Mouse (Mus musculus) forebrain, embryonic 11.5 days (tissue): ENCODE measurements around the gene 4930404N11Rik. TPM values are rescaled to one million over a fixed set of nuclear protein-coding genes. Genes with fewer than 3 reads are reported as not detected.

Experiments used
- ATAC-seq: fragments of 200-750 bp; cut with Nextera tagmentation; replicated peaks from 2 replicates; pipeline ENCODE4 v1.8.0; 2017; ENCODE audit warnings: moderate TSS enrichment; ENCODE audit not compliant: low FRiP score
- DNase-seq: peaks from one replicate; pipeline ENCODE4 v3.0.0-alpha.2; 2017; ENCODE audit warnings: low spot score
- H3K27ac ChIP-seq: fragments of 300-500 bp; sonication (generic); 2 replicates; pipeline ENCODE4 v1.5.1; 2014; ENCODE audit warnings: low read depth, low read length
- H3K27me3 ChIP-seq: fragments of 300-500 bp; sonication (generic); 2 replicates; pipeline ENCODE4 v1.6.1; 2014; ENCODE audit warnings: mild to moderate bottlenecking, low read length, mixed read lengths; ENCODE audit not compliant: control insufficient read depth, insufficient read depth
- H3K36me3 ChIP-seq: fragments of 300-500 bp; sonication (generic); 2 replicates; pipeline ENCODE4 v1.6.1; 2014; ENCODE audit warnings: mild to moderate bottlenecking, low read length, moderate library complexity, mixed read lengths; ENCODE audit not compliant: control insufficient read depth, insufficient read depth
- H3K4me1 ChIP-seq: fragments of 300-500 bp; sonication (generic); replicated peaks from 2 replicates; pipeline ENCODE4 v1.6.1; 2014; ENCODE audit warnings: low read length, mixed read lengths; ENCODE audit not compliant: control insufficient read depth, insufficient read depth
- H3K4me2 ChIP-seq: fragments of 300-500 bp; sonication (generic); 2 replicates; pipeline ENCODE4 v1.6.1; 2014; ENCODE audit warnings: low read depth, mild to moderate bottlenecking, low read length, moderate library complexity, mixed read lengths; ENCODE audit not compliant: severe bottlenecking
- H3K4me3 ChIP-seq: fragments of 300-500 bp; sonication (generic); 2 replicates; pipeline ENCODE4 v1.5.1; 2014; ENCODE audit warnings: low read depth, low read length
- H3K9ac ChIP-seq: fragments of 300-500 bp; sonication (generic); 2 replicates; pipeline ENCODE4 v1.6.1; 2014; ENCODE audit warnings: low read length
- H3K9me3 ChIP-seq: fragments of 300-500 bp; sonication (generic); 2 replicates; pipeline ENCODE4 v1.6.1; 2016; ENCODE audit warnings: low read length, mixed read lengths; ENCODE audit not compliant: control insufficient read depth
- WGBS: fragments of 180-500 bp; shearing (Covaris S2); extraction: QIAGEN DNeasy Blood & Tissue Kit; methylation state at CpG from one replicate; pipeline ENCODE4 v1.1.7; 2014; 5-methylcytosine and 5-hydroxymethylcytosine counted together
- polyA plus RNA-seq: library from polyadenylated mRNA; unstranded; fragments of >200 nt; fragmentation: Nextera tagmentation; extraction: Ambion mirVana; gene quantifications from 2 replicates; pipeline ENCODE4 v1.2.1, GENCODE M21; 2014

Gene 4930404N11Rik
- polyA plus RNA-seq, 1 experiment from 2014 or later = 0.15 TPM

- no peak overlapping the region for H3K9ac ChIP-seq
- H3K4me1 ChIP-seq = peaks cover 11% of the 10 kb centered on the region
- no peaks in the 10 kb centered on the region for H3K9me3 ChIP-seq
- no peak for DNase-seq
- no peak overlapping the region for H3K4me2 ChIP-seq
- 66% methylated on average over 3 of the region's 3 CpGs for WGBS
- no peak overlapping the region for H3K4me3 ChIP-seq
- H3K36me3 ChIP-seq = peaks cover 2% of the 10 kb centered on the region; the same call in 1 of the 2 replicates
- H3K27ac ChIP-seq = no peak overlapping the region
- no peak for ATAC-seq
- H3K27me3 ChIP-seq = no peaks in the 10 kb centered on the region
Measured at GRCm38 (mm10) chr10:81389373-81389772, 23.8 kb upstream of the 4930404N11Rik start.

GRCm38 (mm10) chr10:81388505-81389055 lies 23.0 kb upstream of the 4930404N11Rik start, which contains the start of gene Gm48552:
Gm48552 (plus strand) TSS chr10:81389005.
- no peak for DNase-seq
- Histone ChIP-seq H3K4me1 (peaks cover 11% of the 10 kb centered on the region), H3K4me2 (no peak within 1 kb of the TSS), H3K9ac (no peak within 1 kb of the TSS), H3K9me3 (no peaks in the 10 kb centered on the region), H3K27me3 (no peaks in the 10 kb centered on the region), H3K27ac (no peak within 1 kb of the TSS), H3K36me3 (peaks cover 2% of the 10 kb centered on the region; the same call in 1 of the 2 replicates), H3K4me3 (no peak within 1 kb of the TSS)
- no peak for ATAC-seq
- 95% methylated on average over 5 of the region's 5 CpGs for WGBS

GRCm38 (mm10) chr10:81387716-81388115 lies 22.1 kb upstream of the 4930404N11Rik start:
- ATAC-seq = no peak
- Histone ChIP-seq H3K4me3 (no peak overlapping the region), H3K9me3 (no peaks in the 10 kb centered on the region), H3K4me1 (peaks cover 7% of the 10 kb centered on the region), H3K36me3 (peaks cover 2% of the 10 kb centered on the region; the same call in 1 of the 2 replicates), H3K9ac (no peak overlapping the region), H3K4me2 (no peak overlapping the region), H3K27me3 (no peaks in the 10 kb centered on the region), H3K27ac (no peak overlapping the region)
- DNase-seq = no peak
- 95% methylated on average over 20 of the region's 20 CpGs for WGBS

GRCm38 (mm10) chr10:81385603-81386306 lies 20.1 kb upstream of the 4930404N11Rik start:
- peaks cover 7% of the 10 kb centered on the region for H3K4me1 ChIP-seq
- no peak overlapping the region for H3K27ac ChIP-seq
- WGBS = 87% methylated on average over 22 of the region's 22 CpGs
- no peak for ATAC-seq
- H3K36me3 ChIP-seq = peaks cover 2% of the 10 kb centered on the region; the same call in 1 of the 2 replicates
- no peak overlapping the region for H3K9ac ChIP-seq
- peak overlapping the region; percentile 90; the same call in 1 of the 2 replicates for H3K4me3 ChIP-seq
- DNase-seq = no peak
- H3K27me3 ChIP-seq = no peaks in the 10 kb centered on the region
- peak overlapping the region; percentile 94 for H3K4me2 ChIP-seq
- H3K9me3 ChIP-seq = no peaks in the 10 kb centered on the region

GRCm38 (mm10) chr10:81384605-81384982 lies 19.0 kb upstream of the 4930404N11Rik start:
- WGBS = under 1% methylated on average over 19 of the region's 19 CpGs
- H3K27me3 ChIP-seq = no peaks in the 10 kb centered on the region

GRCm38 (mm10) chr10:81383802-81384604 lies 18.4 kb upstream of the 4930404N11Rik start, which contains the start of the genes Dohh and Gm48551:
Dohh (plus strand) TSS chr10:81384428.
Gm48551 (plus strand) TSS chr10:81384466.
- peak within 1 kb of the TSS; percentile 94 for H3K4me2 ChIP-seq
- ATAC-seq = peak; percentile 95
- peaks cover 7% of the 10 kb centered on the region for H3K4me1 ChIP-seq
- 5% methylated on average over 50 of the region's 54 CpGs for WGBS
- no peaks in the 10 kb centered on the region for H3K9me3 ChIP-seq
- H3K4me3 ChIP-seq = peak within 1 kb of the TSS; percentile 90
- H3K27me3 ChIP-seq = no peaks in the 10 kb centered on the region
- H3K27ac ChIP-seq = peak within 1 kb of the TSS; percentile 64
- peak; percentile 97 for DNase-seq
- H3K36me3 ChIP-seq = peaks cover 2% of the 10 kb centered on the region; the same call in 1 of the 2 replicates
- H3K9ac ChIP-seq = peak within 1 kb of the TSS; percentile 79

More at GRCm38 (mm10) chr10:81384605-81384982, 19.0 kb upstream of the 4930404N11Rik start:
- Histone ChIP-seq H3K36me3 (peaks cover 2% of the 10 kb centered on the region; the same call in 1 of the 2 replicates), H3K4me3 (peak overlapping the region; percentile 90), H3K9ac (peak overlapping the region; percentile 79), H3K9me3 (no peaks in the 10 kb centered on the region), H3K4me2 (peak overlapping the region; percentile 94), H3K27ac (peak overlapping the region; percentile 64), H3K4me1 (peaks cover 7% of the 10 kb centered on the region)
- DNase-seq (no peak), ATAC-seq (0 out of 2 replicates have a peak, but pooled peaks have one; percentile 11)

- Histone ChIP-seq H3K9ac (0 out of 2 replicates have a peak overlapping the region, but pooled peaks have one; percentile 12), H3K27me3 (no peaks in the 10 kb centered on the region), H3K4me1 (peaks cover 14% of the 10 kb centered on the region), H3K4me2 (no peak overlapping the region), H3K4me3 (no peak overlapping the region), H3K27ac (no peak overlapping the region), H3K36me3 (no peaks in the 10 kb centered on the region; the same call in 1 of the 2 replicates), H3K9me3 (no peaks in the 10 kb centered on the region)
- no peak for ATAC-seq
- WGBS = 88% methylated on average over 5 of the region's 5 CpGs
- no peak for DNase-seq
Measured at GRCm38 (mm10) chr10:81382039-81382438, 16.4 kb upstream of the 4930404N11Rik start.

- Histone ChIP-seq H3K9me3 (no peaks in the 10 kb centered on the region), H3K9ac (no peak overlapping the region), H3K4me1 (peaks cover 18% of the 10 kb centered on the region), H3K4me3 (no peak overlapping the region), H3K27ac (no peak overlapping the region), H3K27me3 (no peaks in the 10 kb centered on the region), H3K36me3 (peaks cover 3% of the 10 kb centered on the region; the same call in 1 of the 2 replicates), H3K4me2 (no peak overlapping the region)
- 88% methylated on average over 6 of the region's 6 CpGs for WGBS
- ATAC-seq (no peak), DNase-seq (no peak)
Measured at GRCm38 (mm10) chr10:81379809-81380378, 14.3 kb upstream of the 4930404N11Rik start.
